Mouse (Mus musculus): ENCODE data around the gene Arhgef28.

DNA sequence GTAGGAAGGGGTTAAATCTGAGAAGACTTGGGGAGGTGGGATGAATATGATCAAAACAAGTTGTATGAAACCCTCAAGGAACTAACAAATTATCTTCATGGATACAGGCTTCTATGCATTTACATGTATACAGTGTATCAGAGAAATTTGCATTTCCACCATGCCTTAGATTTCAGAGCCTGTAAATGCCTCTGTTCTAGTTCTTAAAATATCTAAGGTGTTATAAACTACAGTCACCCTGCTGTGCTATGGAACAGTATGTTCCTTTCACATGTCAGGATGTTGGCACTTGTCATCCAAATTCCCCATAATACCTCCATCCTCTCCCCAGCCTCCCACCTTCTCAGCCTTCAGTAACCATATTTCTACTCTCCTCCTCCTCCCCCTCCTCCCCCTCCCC is 168.5 kb downstream of the Arhgef28 start:
- TF ChIP-seq EP300 (IDR thresholded peaks at IDR 0.05; ENCODE audit: low read depth) (no peak), CTCF (IDR thresholded peaks at IDR 0.05; ENCODE audit: low read depth) (no peak)
